Mouse (Mus musculus): ENCODE data around the gene Upk3bl. TPM values are rescaled to one million over a fixed set of nuclear protein-coding genes. Genes with fewer than 3 reads are reported as not detected.
"Not testable (repeated sequence)": the region's sequence is repeated elsewhere in the genome, so short reads cannot be mapped to it uniquely, and the experiment has no call there.

The Upk3bl gene
- polyA plus RNA-seq, 1 experiment from 2014 or later, result not detected

- no peak overlapping the region for H3K4me3 ChIP-seq
- WGBS, result 81% methylated on average over 11 of the region's 11 CpGs
- no peak overlapping the region for H3K4me2 ChIP-seq
- ATAC-seq, result no peak
- H3K9me3 ChIP-seq (replicated peaks), result no peaks in the 10 kb centered on the region
- no peak overlapping the region for H3K9ac ChIP-seq
- H3K27ac ChIP-seq, result no peak overlapping the region
- no peaks in the 10 kb centered on the region for H3K27me3 ChIP-seq
- peaks cover 83% of the 10 kb centered on the region for H3K36me3 ChIP-seq (ENCODE audit: poor library complexity, severe bottlenecking)
- no peaks in the 10 kb centered on the region for H3K4me1 ChIP-seq
Measured at GRCm38 (mm10) chr5:136027612-136028311, 26.5 kb upstream of the Upk3bl start.

- Histone ChIP-seq H3K4me3 (no peak overlapping the region), H3K27ac (no peak overlapping the region), H3K9me3 (replicated peaks) (no peaks in the 10 kb centered on the region), H3K4me2 (no peak overlapping the region), H3K36me3 (ENCODE audit: poor library complexity, severe bottlenecking) (peaks cover 34% of the 10 kb centered on the region), H3K27me3 (no peaks in the 10 kb centered on the region), H3K9ac (no peak overlapping the region), H3K4me1 (no peaks in the 10 kb centered on the region)
- ATAC-seq, result no peak
- 84% methylated on average over 4 of the region's 4 CpGs for WGBS
Measured at GRCm38 (mm10) chr5:136034868-136035267, 19.4 kb upstream of the Upk3bl start.

GRCm38 (mm10) chr5:136035285-136035684 is 19.0 kb upstream of the Upk3bl start:
- H3K4me1 ChIP-seq, result no peaks in the 10 kb centered on the region
- H3K9me3 ChIP-seq (replicated peaks), result no peaks in the 10 kb centered on the region
- H3K36me3 ChIP-seq (ENCODE audit: poor library complexity, severe bottlenecking), result peaks cover 30% of the 10 kb centered on the region
- H3K27ac ChIP-seq, result no peak overlapping the region
- H3K27me3 ChIP-seq, result no peaks in the 10 kb centered on the region
- H3K4me2 ChIP-seq, result no peak overlapping the region
- H3K4me3 ChIP-seq, result no peak overlapping the region
- WGBS, result 87% methylated on average over 1 of the region's 1 CpGs
- no peak for ATAC-seq
- H3K9ac ChIP-seq, result no peak overlapping the region

GRCm38 (mm10) chr5:136036667-136037066 is 17.6 kb upstream of the Upk3bl start:
- Histone ChIP-seq H3K27me3 (no peaks in the 10 kb centered on the region), H3K4me1 (0 out of 2 replicates have a peak, but pooled peaks cover 3% of the 10 kb centered on the region), H3K27ac (no peak overlapping the region), H3K4me3 (no peak overlapping the region), H3K9me3 (replicated peaks) (no peaks in the 10 kb centered on the region), H3K9ac (no peak overlapping the region), H3K36me3 (ENCODE audit: poor library complexity, severe bottlenecking) (peaks cover 16% of the 10 kb centered on the region), H3K4me2 (no peak overlapping the region)
- no peak for ATAC-seq
- WGBS, result 100% methylated on average over 1 of the region's 1 CpGs

GRCm38 (mm10) chr5:136038258-136039214 is 15.8 kb upstream of the Upk3bl start, which contains the start of gene Upk3b:
TSS of gene Upk3b (plus strand) at chr5:136038496.
- H3K4me2 ChIP-seq, result no peak within 1 kb of the TSS
- H3K27me3 ChIP-seq, result no peaks in the 10 kb centered on the region
- 87% methylated on average over 17 of the region's 17 CpGs for WGBS
- 0 out of 2 replicates have a peak, but pooled peaks cover 3% of the 10 kb centered on the region for H3K4me1 ChIP-seq
- no peak within 1 kb of the TSS for H3K9ac ChIP-seq
- ATAC-seq, result no peak
- no peak within 1 kb of the TSS for H3K27ac ChIP-seq
- no peak within 1 kb of the TSS for H3K4me3 ChIP-seq
- no peaks in the 10 kb centered on the region for H3K36me3 ChIP-seq (ENCODE audit: poor library complexity, severe bottlenecking)
- no peaks in the 10 kb centered on the region for H3K9me3 ChIP-seq (replicated peaks)

- Histone ChIP-seq H3K4me1 (0 out of 2 replicates have a peak, but pooled peaks cover 3% of the 10 kb centered on the region), H3K9ac (no peak overlapping the region), H3K4me3 (no peak overlapping the region), H3K27me3 (no peaks in the 10 kb centered on the region), H3K36me3 (ENCODE audit: poor library complexity, severe bottlenecking) (no peaks in the 10 kb centered on the region), H3K4me2 (peak overlapping the region; percentile 1; the same call in 1 of the 2 replicates), H3K9me3 (replicated peaks) (no peaks in the 10 kb centered on the region), H3K27ac (no peak overlapping the region)
- no peak for ATAC-seq
- 38% methylated on average over 5 of the region's 5 CpGs for WGBS
Measured at GRCm38 (mm10) chr5:136040210-136040609, 14.1 kb upstream of the Upk3bl start.

- H3K27me3 ChIP-seq, result no peaks in the 10 kb centered on the region
- ATAC-seq, result no peak
- WGBS, result 34% methylated on average over 2 of the region's 2 CpGs
Measured at GRCm38 (mm10) chr5:136041260-136041659, 13.0 kb upstream of the Upk3bl start.

GRCm38 (mm10) chr5:136041666-136042065 is 12.6 kb upstream of the Upk3bl start:
- Histone ChIP-seq H3K4me2 (no peak overlapping the region), H3K27ac (no peak overlapping the region), H3K9ac (no peak overlapping the region), H3K27me3 (no peaks in the 10 kb centered on the region), H3K4me1 (0 out of 2 replicates have a peak, but pooled peaks cover 3% of the 10 kb centered on the region), H3K4me3 (no peak overlapping the region), H3K36me3 (ENCODE audit: poor library complexity, severe bottlenecking) (no peaks in the 10 kb centered on the region), H3K9me3 (replicated peaks) (no peaks in the 10 kb centered on the region)
- no peak for ATAC-seq
- 95% methylated on average over 8 of the region's 8 CpGs for WGBS

More at GRCm38 (mm10) chr5:136041260-136041659, 13.0 kb upstream of the Upk3bl start:
- no peak overlapping the region for H3K9ac ChIP-seq
- H3K4me2 ChIP-seq, result no peak overlapping the region
- H3K9me3 ChIP-seq (replicated peaks), result no peaks in the 10 kb centered on the region
- no peak overlapping the region for H3K27ac ChIP-seq
- no peaks in the 10 kb centered on the region for H3K36me3 ChIP-seq (ENCODE audit: poor library complexity, severe bottlenecking)
- 0 out of 2 replicates have a peak, but pooled peaks cover 3% of the 10 kb centered on the region for H3K4me1 ChIP-seq
- H3K4me3 ChIP-seq, result no peak overlapping the region

- no peaks in the 10 kb centered on the region for H3K36me3 ChIP-seq (ENCODE audit: poor library complexity, severe bottlenecking)
- no peak overlapping the region for H3K27ac ChIP-seq
- H3K4me2 ChIP-seq, result no peak overlapping the region
- no peak for ATAC-seq
- no peaks in the 10 kb centered on the region for H3K27me3 ChIP-seq
- H3K9ac ChIP-seq, result no peak overlapping the region
- no peak overlapping the region for H3K4me3 ChIP-seq
- no peaks in the 10 kb centered on the region for H3K9me3 ChIP-seq (replicated peaks)
- WGBS, result 78% methylated on average over 13 of the region's 13 CpGs
- H3K4me1 ChIP-seq, result 0 out of 2 replicates have a peak, but pooled peaks cover 3% of the 10 kb centered on the region
Measured at GRCm38 (mm10) chr5:136044865-136045264, 9.4 kb upstream of the Upk3bl start.

GRCm38 (mm10) chr5:136045408-136045807 is 8.9 kb upstream of the Upk3bl start:
- H3K4me3 ChIP-seq, result no peak overlapping the region
- H3K4me2 ChIP-seq, result no peak overlapping the region
- WGBS, result 32% methylated on average over 9 of the region's 9 CpGs
- H3K9me3 ChIP-seq (replicated peaks), result no peaks in the 10 kb centered on the region
- ATAC-seq, result no peak
- no peak overlapping the region for H3K27ac ChIP-seq
- H3K4me1 ChIP-seq, result 0 out of 2 replicates have a peak, but pooled peaks cover 3% of the 10 kb centered on the region
- no peaks in the 10 kb centered on the region for H3K36me3 ChIP-seq (ENCODE audit: poor library complexity, severe bottlenecking)
- H3K27me3 ChIP-seq, result no peaks in the 10 kb centered on the region
- no peak overlapping the region for H3K9ac ChIP-seq

GRCm38 (mm10) chr5:136045987-136046386 is 8.3 kb upstream of the Upk3bl start:
- no peak overlapping the region for H3K4me3 ChIP-seq
- H3K9me3 ChIP-seq (replicated peaks), result no peaks in the 10 kb centered on the region
- no peak overlapping the region for H3K9ac ChIP-seq
- H3K4me1 ChIP-seq, result 0 out of 2 replicates have a peak, but pooled peaks cover 2% of the 10 kb centered on the region
- no peak overlapping the region for H3K4me2 ChIP-seq
- 3% methylated on average over 10 of the region's 10 CpGs for WGBS
- no peaks in the 10 kb centered on the region for H3K27me3 ChIP-seq
- ATAC-seq, result 0 out of 2 replicates have a peak, but pooled peaks have one; percentile 30
- no peaks in the 10 kb centered on the region for H3K36me3 ChIP-seq (ENCODE audit: poor library complexity, severe bottlenecking)
- H3K27ac ChIP-seq, result no peak overlapping the region

GRCm38 (mm10) chr5:136048541-136048940 is 5.8 kb upstream of the Upk3bl start:
- not testable (repeated sequence) for H3K27ac ChIP-seq; H3K4me2 ChIP-seq; H3K27me3 ChIP-seq; H3K4me3 ChIP-seq; H3K9ac ChIP-seq; ATAC-seq; H3K36me3 ChIP-seq (ENCODE audit: poor library complexity, severe bottlenecking); H3K9me3 ChIP-seq (replicated peaks)
- H3K4me1 ChIP-seq, result peaks cover 11% of the 10 kb centered on the region

Measured in forebrain, embryonic 13.5 days (tissue).